Mouse (Mus musculus) ES-Bruce4 (cell line): ENCODE measurements around the gene Camta1.

ENCODE experiments used
- CTCF ChIP-seq: IDR thresholded peaks from one replicate; pipeline ENCODE4 v1.8.1; 2011; ENCODE audit warnings: low read depth, low read length
- EP300 ChIP-seq: IDR thresholded peaks from 2 replicates; pipeline ENCODE4 v1.6.1; 2011; ENCODE audit warnings: low read depth, low read length; ENCODE audit not compliant: insufficient read depth
- POLR2A ChIP-seq: IDR thresholded peaks from one replicate; pipeline ENCODE4 v1.8.1; 2011; ENCODE audit warnings: low read length; ENCODE audit not compliant: insufficient read depth

GRCm38 (mm10) chr4:151718866-151719475 is 142.7 kb downstream of the Camta1 start:
- TF ChIP-seq POLR2A = no peak
- TF ChIP-seq CTCF = no peak
- TF ChIP-seq EP300 = no peak
